Mouse (Mus musculus): ENCODE measurements around the gene Irx4.
A peak's percentile ranks its signal among the peaks of the same experiment; 100 is the strongest.

- TF ChIP-seq CTCF (IDR thresholded peaks at IDR 0.05; ENCODE audit: control insufficient read depth, insufficient read depth, low read length): peak; percentile 82
- TF ChIP-seq POLR2A (IDR thresholded peaks at IDR 0.05; ENCODE audit: borderline replicate concordance, control insufficient read depth, low read depth, low read length): no peak
Measured at GRCm38 (mm10) chr13:73310183-73310929, 50.1 kb downstream of the Irx4 start.

Data from bone marrow, adult 2 months (tissue).